ENCODE assay signal across 19 mouse cellular contexts in genomic region chr4:119096401-119096800, GRCm38 (mm10). TPM values are rescaled to one million over a fixed set of nuclear protein-coding genes. Genes with fewer than 3 reads are reported as not detected.
DNase-seq lines count a peak whose midpoint lies in the region; ATAC-seq and TF ChIP-seq lines count a peak whose summit lies in the region.
"Had no signal": no experiment of that assay in that cellular context is flagged by ENCODE, and none has a peak within 500 bp of the region (broad histone marks: within the 10 kb centered on the region; RNA-seq: fewer than 3 reads in every experiment).

No protein-coding gene starts in this region.

- no peaks in the 10 kb centered on the region for H3K4me1 ChIP-seq in heart, embryonic 11.5 days (ENCODE audit: control insufficient read depth, insufficient read depth, low read length)
- H3K4me1 ChIP-seq in heart, postnatal 0 days (ENCODE audit: control insufficient read depth, insufficient read depth), result peaks cover 13% of the 10 kb centered on the region
- H3K4me1 ChIP-seq: embryonic facial prominence, embryonic 15.5 days; hindbrain, embryonic 12.5 days; lung, embryonic 15.5 days; midbrain, embryonic 12.5 days; neural tube, embryonic 15.5 days had no signal

- DNase-seq in heart, adult 18-20 months, result peak; percentile 47 to 69
- no peak for DNase-seq in left cerebral cortex, adult 2 months (ENCODE audit: extremely low spot score in 1 of 2, low spot score in 2 of 2)
- no peak for DNase-seq in left cerebral cortex, postnatal 25 days (ENCODE audit: low spot score in 2 of 2)
- DNase-seq in heart, postnatal 0 days (ENCODE audit: low spot score), result no peak
- no peak for DNase-seq in cerebellum, adult 9-10 months
- no peak for DNase-seq in spleen, postnatal 10 days (ENCODE audit: low spot score in 2 of 2)
- DNase-seq: cerebellum, postnatal 14 days; embryo, embryonic 11 days; layer of hippocampus, postnatal 36 days; left cerebral cortex, postnatal 4 days; right cerebral cortex, postnatal 25 days; thymus, postnatal 4 days had no signal

- H3K36me3 ChIP-seq in heart, embryonic 11.5 days (ENCODE audit: control insufficient read depth, insufficient read depth, low read length), result no peaks in the 10 kb centered on the region
- H3K36me3 ChIP-seq in heart, postnatal 0 days (replicated peaks; ENCODE audit: control insufficient read depth, insufficient read depth, low read length), result no peaks in the 10 kb centered on the region
- H3K36me3 ChIP-seq: embryonic facial prominence, embryonic 15.5 days; hindbrain, embryonic 12.5 days; lung, embryonic 15.5 days; midbrain, embryonic 12.5 days; neural tube, embryonic 15.5 days had no signal

- WGBS in heart, embryonic 11.5 days (ENCODE audit: insufficient replicate concordance), result 64% methylated on average over 3 of the region's 3 CpGs
- WGBS in heart, postnatal 0 days, result 26% methylated on average over 3 of the region's 3 CpGs

- no peaks in the 10 kb centered on the region for H3K9me3 ChIP-seq in heart, embryonic 11.5 days (replicated peaks; ENCODE audit: control insufficient read depth, low read length)
- H3K9me3 ChIP-seq in heart, postnatal 0 days (replicated peaks; ENCODE audit: control insufficient read depth, low read length), result no peaks in the 10 kb centered on the region
- H3K9me3 ChIP-seq: embryonic facial prominence, embryonic 15.5 days; hindbrain, embryonic 12.5 days; lung, embryonic 15.5 days; midbrain, embryonic 12.5 days; neural tube, embryonic 15.5 days had no signal

- intact Hi-C loops in left cerebral cortex, adult 2 months (cut with DNase I), result no loop called here
- intact Hi-C loops in left cerebral cortex, postnatal 25 days (cut with DNase I), result loop anchor here (1.0 kb wide), 1 partner anchor 52 kb away; no protein-coding TSS in a partner anchor

- H3K4me3 ChIP-seq in heart, embryonic 11.5 days (ENCODE audit: low read depth, low read length), result no peak overlapping the region
- no peak overlapping the region for H3K4me3 ChIP-seq in left cerebral cortex, adult 2 months
- no peak overlapping the region for H3K4me3 ChIP-seq in heart, postnatal 0 days (ENCODE audit: low read depth, low read length)
- H3K4me3 ChIP-seq: embryonic facial prominence, embryonic 15.5 days; hindbrain, embryonic 12.5 days; lung, embryonic 15.5 days; midbrain, embryonic 12.5 days; neural tube, embryonic 15.5 days had no signal

- no peaks in the 10 kb centered on the region for H3K27me3 ChIP-seq in heart, embryonic 11.5 days (ENCODE audit: control insufficient read depth, insufficient read depth, low read length)
- H3K27me3 ChIP-seq in heart, postnatal 0 days (ENCODE audit: control insufficient read depth, insufficient read depth, low read length), result no peaks in the 10 kb centered on the region
- H3K27me3 ChIP-seq: embryonic facial prominence, embryonic 15.5 days; hindbrain, embryonic 12.5 days; lung, embryonic 15.5 days; midbrain, embryonic 12.5 days; neural tube, embryonic 15.5 days had no signal

- no peak for TF ChIP-seq EP300 in heart, postnatal 0 days (IDR thresholded peaks at IDR 0.05; ENCODE audit: low read depth)

- no peak for ATAC-seq in heart, embryonic 11.5 days (replicated peaks; ENCODE audit: insufficient number of reproducible peaks, low FRiP score, low TSS enrichment)
- ATAC-seq in heart, postnatal 0 days (ENCODE audit: insufficient read depth, low read depth), result peak; percentile 41; the same call in 1 of the 2 replicates

- no peak overlapping the region for H3K27ac ChIP-seq in heart, embryonic 11.5 days (ENCODE audit: low read depth, low read length)
- peak overlapping the region; percentile 13; the same call in 1 of the 2 replicates for H3K27ac ChIP-seq in left cerebral cortex, adult 2 months
- H3K27ac ChIP-seq in heart, postnatal 0 days (ENCODE audit: low read depth), result no peak overlapping the region
- H3K27ac ChIP-seq: embryonic facial prominence, embryonic 15.5 days; hindbrain, embryonic 12.5 days; lung, embryonic 15.5 days; midbrain, embryonic 12.5 days; neural tube, embryonic 15.5 days had no signal

- no peak overlapping the region for H3K4me2 ChIP-seq in heart, embryonic 11.5 days
- H3K4me2 ChIP-seq in heart, postnatal 0 days (ENCODE audit: low read depth, low read length), result no peak overlapping the region
- H3K4me2 ChIP-seq: embryonic facial prominence, embryonic 15.5 days; hindbrain, embryonic 12.5 days; liver, embryonic 11.5 days; lung, embryonic 15.5 days; midbrain, embryonic 12.5 days; neural tube, embryonic 15.5 days had no signal

- no peak for TF ChIP-seq CTCF in left cerebral cortex, adult 2 months (IDR thresholded peaks at IDR 0.05)
- no peak for TF ChIP-seq CTCF in heart, postnatal 0 days (IDR thresholded peaks at IDR 0.05; ENCODE audit: low read depth)

- no peak overlapping the region for H3K9ac ChIP-seq in heart, embryonic 11.5 days (ENCODE audit: low read depth, low read length)
- no peak overlapping the region for H3K9ac ChIP-seq in heart, postnatal 0 days (replicated peaks; ENCODE audit: low read depth, low read length)
- H3K9ac ChIP-seq: embryonic facial prominence, embryonic 15.5 days; hindbrain, embryonic 12.5 days; lung, embryonic 15.5 days; midbrain, embryonic 12.5 days; neural tube, embryonic 15.5 days had no signal

RNA-seq across cellular contexts. Expression of gene Slc2a1, which starts 12.1 kb away (rescaled TPM):
- 10 to 100 TPM; 12.2 to 13.5 TPM for total RNA-seq in heart, adult 18-20 months (2021)
- polyA plus RNA-seq in heart, embryonic 11.5 days (2014; fragmentation: Nextera tagmentation; extraction: Ambion mirVana), result 426 and 446 TPM in 2 replicates
- 100 to 1,000 TPM in 1 of 2 experiments, 10 to 100 TPM in 1; 92.2 to 127 TPM for total RNA-seq in left cerebral cortex, adult 2 months (2021)
- total RNA-seq in left cerebral cortex, postnatal 25 days (2021), result 100 to 1,000 TPM in 1 of 2 experiments, 10 to 100 TPM in 1; 95.0 to 111 TPM
- 93.0 and 120 TPM in 2 replicates for total RNA-seq in heart, postnatal 0 days (2014; rRNA removed; ENCODE audit: low replicate concordance)
- 19.0 and 19.7 TPM in 2 replicates for polyA plus RNA-seq in heart, postnatal 0 days (2015; fragmentation: Nextera tagmentation; extraction: Ambion mirVana)

Comparison
In these comparisons a context has a peak if more than half of its experiments do, and no peak if none do; other contexts are left out.
1. DNase-seq: peak in heart, adult 18-20 months (2 of 2); none in left cerebral cortex, adult 2 months (0 of 2), left cerebral cortex, postnatal 25 days (0 of 2), heart, postnatal 0 days (single experiment), cerebellum, adult 9-10 months (single experiment) and spleen, postnatal 10 days (0 of 2).